Mouse (Mus musculus) forebrain, embryonic 11.5 days (tissue): Measurements from ENCODE around the gene Nln. TPM values are rescaled to one million over a fixed set of nuclear protein-coding genes. Genes with fewer than 3 reads are reported as not detected.
A peak's percentile ranks its signal among the peaks of the same experiment; 100 is the strongest.

Experiments
- ATAC-seq: fragments of 200-750 bp; cut with Nextera tagmentation; replicated peaks from 2 replicates; pipeline ENCODE4 v1.8.0; 2017; ENCODE audit warnings: moderate TSS enrichment; ENCODE audit not compliant: low FRiP score
- DNase-seq: peaks from one replicate; pipeline ENCODE4 v3.0.0-alpha.2; 2017; ENCODE audit warnings: low spot score
- H3K27ac ChIP-seq: fragments of 300-500 bp; sonication (generic); 2 replicates; pipeline ENCODE4 v1.5.1; 2014; ENCODE audit warnings: low read depth, low read length
- H3K27me3 ChIP-seq: fragments of 300-500 bp; sonication (generic); 2 replicates; pipeline ENCODE4 v1.6.1; 2014; ENCODE audit warnings: mild to moderate bottlenecking, low read length, mixed read lengths; ENCODE audit not compliant: control insufficient read depth, insufficient read depth
- H3K36me3 ChIP-seq: fragments of 300-500 bp; sonication (generic); 2 replicates; pipeline ENCODE4 v1.6.1; 2014; ENCODE audit warnings: mild to moderate bottlenecking, low read length, moderate library complexity, mixed read lengths; ENCODE audit not compliant: control insufficient read depth, insufficient read depth
- H3K4me1 ChIP-seq: fragments of 300-500 bp; sonication (generic); replicated peaks from 2 replicates; pipeline ENCODE4 v1.6.1; 2014; ENCODE audit warnings: low read length, mixed read lengths; ENCODE audit not compliant: control insufficient read depth, insufficient read depth
- H3K4me2 ChIP-seq: fragments of 300-500 bp; sonication (generic); 2 replicates; pipeline ENCODE4 v1.6.1; 2014; ENCODE audit warnings: low read depth, mild to moderate bottlenecking, low read length, moderate library complexity, mixed read lengths; ENCODE audit not compliant: severe bottlenecking
- H3K4me3 ChIP-seq: fragments of 300-500 bp; sonication (generic); 2 replicates; pipeline ENCODE4 v1.5.1; 2014; ENCODE audit warnings: low read depth, low read length
- H3K9ac ChIP-seq: fragments of 300-500 bp; sonication (generic); 2 replicates; pipeline ENCODE4 v1.6.1; 2014; ENCODE audit warnings: low read length
- H3K9me3 ChIP-seq: fragments of 300-500 bp; sonication (generic); 2 replicates; pipeline ENCODE4 v1.6.1; 2016; ENCODE audit warnings: low read length, mixed read lengths; ENCODE audit not compliant: control insufficient read depth
- WGBS: fragments of 180-500 bp; shearing (Covaris S2); extraction: QIAGEN DNeasy Blood & Tissue Kit; methylation state at CpG from one replicate; pipeline ENCODE4 v1.1.7; 2014; 5-methylcytosine and 5-hydroxymethylcytosine counted together
- polyA plus RNA-seq: library from polyadenylated mRNA; unstranded; fragments of >200 nt; fragmentation: Nextera tagmentation; extraction: Ambion mirVana; gene quantifications from 2 replicates; pipeline ENCODE4 v1.2.1, GENCODE M21; 2014

Gene Nln
- polyA plus RNA-seq = 21.1 TPM in 2 replicates

GRCm38 (mm10) chr13:104109288-104109815, at the start of gene Nln, which contains the start of gene Sgtb:
TSS of gene Nln (minus strand) at chr13:104109614.
TSS of gene Sgtb (plus strand) at chr13:104109741.
- Histone ChIP-seq H3K9me3 (no peaks in the 10 kb centered on the region; the same call in 1 of the 2 replicates), H3K27ac (no peak within 1 kb of the TSS), H3K27me3 (no peaks in the 10 kb centered on the region), H3K4me2 (peak within 1 kb of the TSS; percentile 98), H3K9ac (peak within 1 kb of the TSS; percentile 66), H3K4me1 (peaks cover 2% of the 10 kb centered on the region; the same call in 1 of the 2 replicates), H3K36me3 (no peaks in the 10 kb centered on the region), H3K4me3 (peak within 1 kb of the TSS; percentile 74)
- DNase-seq = peak; percentile 98
- peak; percentile 97 for ATAC-seq
- WGBS = 1% methylated on average over 35 of the region's 44 CpGs

DNA sequence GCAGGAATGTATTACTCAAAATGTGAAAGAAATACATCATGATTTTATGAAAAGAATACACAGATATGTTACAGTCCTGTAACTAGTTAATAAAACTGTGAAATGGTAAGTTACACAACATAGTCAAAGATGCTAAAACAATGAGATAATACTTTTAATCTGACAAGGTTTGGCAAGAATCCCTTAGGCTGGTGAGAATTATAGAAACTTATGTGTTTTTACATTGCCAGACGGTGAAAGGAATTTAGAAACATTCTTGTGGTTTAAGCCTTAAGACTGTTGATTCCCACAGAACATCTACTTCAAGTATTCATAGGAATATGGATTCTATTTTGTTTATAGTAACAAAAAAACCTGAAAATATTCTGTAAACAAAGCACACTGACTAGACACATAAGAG, 46.3 kb upstream of the Nln start:
- ATAC-seq = no peak
- H3K36me3 ChIP-seq = peaks cover 2% of the 10 kb centered on the region; the same call in 1 of the 2 replicates
- WGBS = 94% methylated on average over 1 of the region's 1 CpGs
- no peak overlapping the region for H3K9ac ChIP-seq
- no peak for DNase-seq
- H3K27me3 ChIP-seq = no peaks in the 10 kb centered on the region
- no peaks in the 10 kb centered on the region for H3K9me3 ChIP-seq
- no peak overlapping the region for H3K4me2 ChIP-seq
- H3K4me3 ChIP-seq = no peak overlapping the region
- no peaks in the 10 kb centered on the region for H3K4me1 ChIP-seq
- no peak overlapping the region for H3K27ac ChIP-seq

GRCm38 (mm10) chr13:104155106-104155505, 45.7 kb upstream of the Nln start:
- Histone ChIP-seq H3K4me1 (no peaks in the 10 kb centered on the region), H3K9ac (no peak overlapping the region), H3K9me3 (no peaks in the 10 kb centered on the region), H3K36me3 (peaks cover 2% of the 10 kb centered on the region; the same call in 1 of the 2 replicates), H3K27ac (no peak overlapping the region), H3K4me2 (no peak overlapping the region), H3K27me3 (no peaks in the 10 kb centered on the region), H3K4me3 (no peak overlapping the region)
- ATAC-seq (no peak), DNase-seq (no peak)
- WGBS = 91% methylated on average over 7 of the region's 7 CpGs

GRCm38 (mm10) chr13:104154180-104154579, 44.8 kb upstream of the Nln start:
- Histone ChIP-seq H3K9me3 (no peaks in the 10 kb centered on the region), H3K4me1 (no peaks in the 10 kb centered on the region), H3K4me2 (no peak overlapping the region), H3K4me3 (no peak overlapping the region), H3K27me3 (no peaks in the 10 kb centered on the region), H3K9ac (no peak overlapping the region), H3K27ac (no peak overlapping the region), H3K36me3 (peaks cover 2% of the 10 kb centered on the region; the same call in 1 of the 2 replicates)
- 98% methylated on average over 5 of the region's 5 CpGs for WGBS
- DNase-seq (no peak), ATAC-seq (no peak)

GRCm38 (mm10) chr13:104145646-104146045, 36.2 kb upstream of the Nln start:
- Histone ChIP-seq H3K27ac (no peak overlapping the region), H3K36me3 (no peaks in the 10 kb centered on the region; the same call in 1 of the 2 replicates), H3K4me2 (no peak overlapping the region), H3K4me1 (no peaks in the 10 kb centered on the region), H3K9me3 (no peaks in the 10 kb centered on the region), H3K4me3 (no peak overlapping the region), H3K27me3 (no peaks in the 10 kb centered on the region), H3K9ac (no peak overlapping the region)
- no peak for DNase-seq
- no peak for ATAC-seq
- 95% methylated on average over 3 of the region's 3 CpGs for WGBS

DNA sequence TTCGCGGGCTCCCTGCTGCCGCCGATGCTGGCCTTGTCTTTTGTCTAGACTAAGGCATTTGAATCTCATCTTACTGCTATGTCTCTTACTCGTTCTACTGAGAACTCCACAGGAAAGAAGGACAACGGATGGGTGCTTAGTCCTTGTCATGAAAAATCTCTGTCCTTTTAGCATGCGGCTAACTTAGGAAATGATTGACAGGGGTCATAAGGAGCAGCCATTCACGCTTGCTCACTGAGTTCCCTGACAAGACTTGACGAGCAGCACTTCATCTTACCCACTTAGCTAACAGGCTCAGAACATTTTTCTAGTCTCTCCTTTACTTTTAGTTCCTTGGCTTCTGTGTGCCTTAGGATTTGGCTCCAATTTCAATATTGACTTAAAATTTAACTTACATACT, 35.5 kb upstream of the Nln start:
- no peak overlapping the region for H3K4me3 ChIP-seq
- H3K4me1 ChIP-seq = no peaks in the 10 kb centered on the region
- ATAC-seq = no peak
- no peaks in the 10 kb centered on the region for H3K27me3 ChIP-seq
- no peak overlapping the region for H3K9ac ChIP-seq
- WGBS = 85% methylated on average over 9 of the region's 9 CpGs
- H3K36me3 ChIP-seq = no peaks in the 10 kb centered on the region; the same call in 1 of the 2 replicates
- H3K4me2 ChIP-seq = no peak overlapping the region
- no peaks in the 10 kb centered on the region for H3K9me3 ChIP-seq
- DNase-seq = no peak
- H3K27ac ChIP-seq = no peak overlapping the region

DNA sequence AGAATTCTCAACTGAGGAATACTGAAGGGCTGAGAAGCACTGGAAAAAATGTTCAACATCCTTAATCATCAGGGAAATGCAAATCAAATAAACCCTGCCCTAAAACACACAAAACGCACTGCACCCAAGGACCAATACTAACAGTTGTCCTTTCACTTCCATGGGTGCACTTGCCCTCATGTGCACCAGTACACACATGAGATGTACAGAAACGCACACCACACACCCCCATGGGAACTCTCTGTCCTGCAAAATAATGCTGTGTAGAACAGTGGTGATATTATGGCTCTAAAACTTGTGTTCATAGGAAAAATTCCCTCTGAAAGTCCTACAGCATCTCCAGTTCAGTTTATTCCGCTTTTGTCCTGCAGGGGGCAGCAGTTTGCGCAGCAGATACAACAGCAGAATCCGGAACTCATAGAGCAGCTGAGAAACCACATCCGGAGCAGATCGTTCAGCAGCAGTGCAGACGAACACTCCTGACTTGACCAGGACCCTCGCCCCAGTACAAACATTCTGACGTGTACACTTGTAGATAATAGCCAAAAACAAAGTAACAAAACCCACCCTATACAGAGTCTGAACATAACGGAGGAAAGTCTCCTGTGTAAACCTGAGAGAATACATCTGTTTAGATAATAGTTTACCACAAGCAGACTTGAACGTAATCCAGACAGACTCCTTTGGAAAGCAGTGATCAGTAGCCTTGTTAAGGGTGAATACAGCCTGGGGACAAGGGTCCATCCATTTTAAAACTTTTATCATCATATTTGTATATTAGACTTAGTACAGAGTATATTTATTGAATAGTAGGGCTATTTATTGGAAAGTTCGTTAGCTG, 30.2 kb upstream of the Nln start:
- Histone ChIP-seq H3K36me3 (no peaks in the 10 kb centered on the region; the same call in 1 of the 2 replicates), H3K4me2 (no peak overlapping the region), H3K27me3 (no peaks in the 10 kb centered on the region), H3K9me3 (no peaks in the 10 kb centered on the region), H3K4me1 (no peaks in the 10 kb centered on the region), H3K27ac (no peak overlapping the region), H3K9ac (no peak overlapping the region), H3K4me3 (no peak overlapping the region)
- DNase-seq (peak; percentile 82), ATAC-seq (peak; percentile 68)
- whole genome bisulfite sequencing = 49% methylated on average over 13 of the region's 13 CpGs

GRCm38 (mm10) chr13:104134510-104135085, 25.2 kb upstream of the Nln start:
- no peak overlapping the region for H3K4me2 ChIP-seq
- no peak overlapping the region for H3K4me3 ChIP-seq
- H3K4me1 ChIP-seq = no peaks in the 10 kb centered on the region
- 62% methylated on average over 4 of the region's 4 CpGs for WGBS
- H3K27ac ChIP-seq = no peak overlapping the region
- ATAC-seq (peak; percentile 36), DNase-seq (no peak)
- no peaks in the 10 kb centered on the region for H3K27me3 ChIP-seq
- H3K9me3 ChIP-seq = no peaks in the 10 kb centered on the region
- H3K9ac ChIP-seq = no peak overlapping the region
- no peaks in the 10 kb centered on the region; the same call in 1 of the 2 replicates for H3K36me3 ChIP-seq
